Mouse (Mus musculus) heart, adult 2 months (tissue): ENCODE data around the gene Rasa2. TPM values are rescaled to one million over a fixed set of nuclear protein-coding genes. Genes with fewer than 3 reads are reported as not detected.
"Not testable (repeated sequence)": the region's sequence is repeated elsewhere in the genome, so short reads cannot be mapped to it uniquely, and the experiment has no call there.

Experiments used
- DNase-seq, 2 experiments: peaks; one replicate each; pipeline ENCODE4 v3.0.0; 2021
- H3K27ac ChIP-seq: fragments of 200-600 bp; 2 replicates; pipeline ENCODE4 v1.8.1; 2022
- H3K27me3 ChIP-seq: fragments of 200-500 bp; 2 replicates; pipeline ENCODE4 v1.6.1; 2012; ENCODE audit warnings: mild to moderate bottlenecking, low read length, inconsistent platforms, mixed read lengths; ENCODE audit not compliant: control insufficient read depth, insufficient read depth
- H3K36me3 ChIP-seq: fragments of 200-500 bp; 2 replicates; pipeline ENCODE4 v1.6.1; 2012; ENCODE audit warnings: low read length, inconsistent platforms; ENCODE audit not compliant: control insufficient read depth, insufficient read depth
- H3K4me1 ChIP-seq: fragments of 200-500 bp; 2 replicates; pipeline ENCODE4 v1.6.1; 2011; ENCODE audit warnings: low read length; ENCODE audit not compliant: control insufficient read depth, insufficient read depth
- H3K4me3 ChIP-seq: fragments of 200-600 bp; 2 replicates; pipeline ENCODE4 v1.8.1; 2022
- H3K79me2 ChIP-seq: fragments of 200-500 bp; replicated peaks from 2 replicates; pipeline ENCODE4 v1.6.1; 2012; ENCODE audit warnings: mild to moderate bottlenecking, inconsistent platforms, low read length, moderate library complexity, mixed read lengths; ENCODE audit not compliant: control insufficient read depth, insufficient read depth
- H3K9ac ChIP-seq: fragments of 200-500 bp; 2 replicates; pipeline ENCODE4 v1.6.1; 2012; ENCODE audit warnings: low read depth, mild to moderate bottlenecking, control low read depth, inconsistent platforms, low read length, mixed read lengths
- CTCF ChIP-seq: fragments of 200-600 bp; IDR thresholded peaks from 2 replicates; pipeline ENCODE4 v1.8.1; 2022; ENCODE audit warnings: antibody characterized with exemption, mild to moderate bottlenecking, moderate library complexity
- EP300 ChIP-seq: fragments of 200-500 bp; IDR thresholded peaks from 2 replicates; pipeline ENCODE4 v1.6.1; 2011; ENCODE audit warnings: low read depth, low read length, control low read depth; ENCODE audit not compliant: insufficient read depth
- POLR2A ChIP-seq: fragments of 200-500 bp; IDR thresholded peaks from 2 replicates; pipeline ENCODE4 v1.6.1; 2011; ENCODE audit warnings: mild to moderate bottlenecking, low read depth, low read length, control low read depth; ENCODE audit not compliant: insufficient read depth
- WGBS: fragments of 180-500 bp; shearing (Covaris S2); methylation state at CpG from one replicate; pipeline ENCODE4 v1.1.7; 2018; 5-methylcytosine and 5-hydroxymethylcytosine counted together
- intact Hi-C: fragments of 180-260 bp; cut with DNase I; formaldehyde crosslinking; loops from one replicate; pipeline ENCODE4 v1.15.1; 2025
- polyA plus RNA-seq: library from polyadenylated mRNA; depleted of rRNA; stranded (reverse); fragments of >200 nt; gene quantifications from 2 replicates; pipeline ENCODE4 v1.2.3, GENCODE M21; 2012
- total RNA-seq, 2 experiments: library from RNA; stranded (reverse); gene quantifications; 2 replicates each; pipeline ENCODE4 v1.2.3; 2021

Rasa2 gene
- total and polyA plus RNA-seq, 3 experiments = 2.1 to 6.0 (median 5.5) TPM

DNA sequence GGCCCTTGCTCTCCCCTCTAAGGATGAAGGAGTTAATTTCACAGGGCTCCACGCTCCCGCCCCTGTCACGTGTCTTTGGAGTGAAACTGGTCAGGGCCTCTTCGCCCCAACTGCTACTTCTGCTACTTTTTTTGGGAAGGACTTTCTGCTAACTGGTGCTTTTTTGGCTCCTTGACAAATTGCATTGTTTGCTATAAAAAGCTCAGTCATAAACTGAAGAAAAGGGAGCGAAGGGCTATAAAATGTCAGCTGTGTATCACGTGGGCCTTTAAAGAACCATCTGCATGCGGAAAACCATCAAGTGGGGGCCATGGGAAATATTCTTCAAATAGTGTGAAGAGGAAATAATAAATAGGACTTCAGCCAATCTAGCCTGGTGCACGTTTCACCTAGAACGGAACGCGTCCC, 100.7 kb downstream of the Rasa2 start:
- Histone ChIP-seq H3K4me1 (no peaks in the 10 kb centered on the region), H3K27ac (no peak overlapping the region; the same call in 1 of the 2 replicates), H3K27me3 (no peaks in the 10 kb centered on the region), H3K4me3 (no peak overlapping the region), H3K36me3 (no peaks in the 10 kb centered on the region), H3K79me2 (no peaks in the 10 kb centered on the region), H3K9ac (no peak overlapping the region)
- intact Hi-C loops = no loop called here
- 23% methylated on average over 11 of the region's 11 CpGs for WGBS
- no peak for TF ChIP-seq EP300
- no peak for TF ChIP-seq CTCF
- TF ChIP-seq POLR2A = no peak
- peak in 1 of 2 experiments; percentile 34 for DNase-seq

- intact Hi-C loops = no loop called here
- no peak overlapping the region for H3K27ac ChIP-seq
- DNase-seq = no peak
- no peaks in the 10 kb centered on the region for H3K4me1 ChIP-seq
- no peak overlapping the region for H3K9ac ChIP-seq
- H3K4me3 ChIP-seq = no peak overlapping the region
- no peaks in the 10 kb centered on the region for H3K27me3 ChIP-seq
- no peak for TF ChIP-seq POLR2A
- no peak for TF ChIP-seq CTCF
- TF ChIP-seq EP300 = no peak
- 74% methylated on average over 10 of the region's 10 CpGs for WGBS
- no peaks in the 10 kb centered on the region for H3K79me2 ChIP-seq
- H3K36me3 ChIP-seq = no peaks in the 10 kb centered on the region
Measured at GRCm38 (mm10) chr9:96529961-96530673, 101.3 kb downstream of the Rasa2 start.

DNA sequence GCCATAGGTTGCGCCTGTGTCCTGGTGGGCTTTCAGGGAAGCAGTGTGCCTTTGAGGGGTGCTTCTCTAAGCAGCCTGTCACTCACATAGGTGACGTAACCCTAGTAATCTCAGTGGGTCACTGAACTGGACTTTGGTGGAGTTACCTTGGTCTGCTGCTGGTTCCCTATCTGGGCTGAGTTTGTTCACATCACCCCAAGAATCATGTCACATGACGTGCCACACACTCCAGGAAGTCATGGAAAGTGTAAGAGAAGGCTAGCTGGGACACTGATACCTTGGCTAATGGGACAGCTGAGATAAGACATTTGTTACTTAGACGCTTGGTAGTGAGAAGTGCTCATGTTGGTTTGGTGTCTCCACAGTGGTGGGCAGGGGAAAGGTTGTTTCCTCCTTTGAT, 105.4 kb downstream of the Rasa2 start:
- Histone ChIP-seq H3K27ac (no peak overlapping the region), H3K36me3 (no peaks in the 10 kb centered on the region), H3K9ac (no peak overlapping the region), H3K79me2 (no peaks in the 10 kb centered on the region), H3K4me3 (no peak overlapping the region), H3K4me1 (no peaks in the 10 kb centered on the region), H3K27me3 (no peaks in the 10 kb centered on the region)
- WGBS = 79% methylated on average over 4 of the region's 4 CpGs
- no peak for DNase-seq
- intact Hi-C loops = no loop called here
- TF ChIP-seq POLR2A (no peak), EP300 (no peak), CTCF (no peak)

- no peak within 1 kb of the TSS for H3K4me3 ChIP-seq
- no peak within 1 kb of the TSS for H3K9ac ChIP-seq
- 50% methylated on average over 12 of the region's 12 CpGs for WGBS
- H3K27me3 ChIP-seq = no peaks in the 10 kb centered on the region
- H3K79me2 ChIP-seq = no peaks in the 10 kb centered on the region
- H3K36me3 ChIP-seq = no peaks in the 10 kb centered on the region
- no peak for TF ChIP-seq EP300
- TF ChIP-seq POLR2A = no peak
- no peak within 1 kb of the TSS for H3K27ac ChIP-seq
- no peak for DNase-seq
- H3K4me1 ChIP-seq = no peaks in the 10 kb centered on the region
- intact Hi-C loops = no loop called here
Measured at GRCm38 (mm10) chr9:96524972-96525506, 106.4 kb downstream of the Rasa2 start, which contains the start of gene Gm28729. Gene Gm28729, minus strand, starts transcription at chr9:96525264.

DNA sequence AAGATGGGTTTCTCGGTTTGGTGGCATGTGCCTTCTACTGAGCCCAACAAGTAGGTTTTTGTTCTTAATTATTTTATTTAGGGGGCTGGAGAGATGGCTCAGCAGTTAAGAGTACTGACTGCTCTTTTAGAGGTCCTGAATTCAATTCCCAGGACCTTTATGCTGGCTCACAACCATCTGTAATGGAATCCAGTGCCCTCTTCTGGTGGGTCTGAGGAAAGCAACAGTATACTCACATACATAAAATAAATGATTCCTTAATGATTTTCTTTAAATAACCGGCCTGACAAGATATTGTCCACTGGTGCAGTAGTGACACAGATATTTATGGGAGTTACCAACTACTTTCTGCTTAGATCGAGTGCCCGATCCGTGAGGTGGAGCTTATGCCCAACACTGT, 108.3 kb downstream of the Rasa2 start:
- Histone ChIP-seq H3K4me3 (no peak overlapping the region), H3K9ac (no peak overlapping the region), H3K27me3 (no peaks in the 10 kb centered on the region), H3K4me1 (no peaks in the 10 kb centered on the region), H3K27ac (no peak overlapping the region), H3K36me3 (no peaks in the 10 kb centered on the region), H3K79me2 (no peaks in the 10 kb centered on the region)
- WGBS = 87% methylated on average over 5 of the region's 5 CpGs
- intact Hi-C loops = no loop called here
- no peak for DNase-seq
- TF ChIP-seq EP300 (no peak), CTCF (peak; percentile 34)

- H3K4me3 ChIP-seq, H3K27ac ChIP-seq, H3K27me3 ChIP-seq, H3K4me1 ChIP-seq, H3K36me3 ChIP-seq, H3K79me2 ChIP-seq, DNase-seq, H3K9ac ChIP-seq, intact Hi-C loops: not testable (repeated sequence)
- 79% methylated on average over 2 of the region's 2 CpGs for WGBS
Measured at GRCm38 (mm10) chr9:96521574-96521973, 109.8 kb downstream of the Rasa2 start.
